Mouse (Mus musculus) erythroid progenitor cell, adult 5-6 weeks (primary cell): ENCODE data around the gene Slc46a3. TPM values are rescaled to one million over a fixed set of nuclear protein-coding genes. Genes with fewer than 3 reads are reported as not detected.

Experiments
- ATAC-seq: replicated peaks from 2 replicates; pipeline ENCODE4 v1.8.0; 2016; ENCODE audit warnings: moderate number of reproducible peaks, mild to moderate bottlenecking, moderate TSS enrichment, inconsistent platforms; ENCODE audit not compliant: poor library complexity, low FRiP score, severe bottlenecking
- total RNA-seq, 2 experiments: library from RNA; stranded (forward) in 1 of 2; stranded (reverse) in 1 of 2; fragments of 150-400 nt in 1 of 2; fragments of 186-747, 209-891 nt in 1 of 2; gene quantifications; 2 replicates each; pipeline versions ENCODE4 v1.2.3 to v1.2.4; 2015 to 2017; ENCODE audit warnings: low replicate concordance in 2 of 2

Gene Slc46a3
- total RNA-seq (2015; ENCODE audit: low replicate concordance) (37.1 and 40.7 TPM in 2 replicates), total RNA-seq (2017; ENCODE audit: low replicate concordance) (18.1 TPM in 2 replicates)

DNA sequence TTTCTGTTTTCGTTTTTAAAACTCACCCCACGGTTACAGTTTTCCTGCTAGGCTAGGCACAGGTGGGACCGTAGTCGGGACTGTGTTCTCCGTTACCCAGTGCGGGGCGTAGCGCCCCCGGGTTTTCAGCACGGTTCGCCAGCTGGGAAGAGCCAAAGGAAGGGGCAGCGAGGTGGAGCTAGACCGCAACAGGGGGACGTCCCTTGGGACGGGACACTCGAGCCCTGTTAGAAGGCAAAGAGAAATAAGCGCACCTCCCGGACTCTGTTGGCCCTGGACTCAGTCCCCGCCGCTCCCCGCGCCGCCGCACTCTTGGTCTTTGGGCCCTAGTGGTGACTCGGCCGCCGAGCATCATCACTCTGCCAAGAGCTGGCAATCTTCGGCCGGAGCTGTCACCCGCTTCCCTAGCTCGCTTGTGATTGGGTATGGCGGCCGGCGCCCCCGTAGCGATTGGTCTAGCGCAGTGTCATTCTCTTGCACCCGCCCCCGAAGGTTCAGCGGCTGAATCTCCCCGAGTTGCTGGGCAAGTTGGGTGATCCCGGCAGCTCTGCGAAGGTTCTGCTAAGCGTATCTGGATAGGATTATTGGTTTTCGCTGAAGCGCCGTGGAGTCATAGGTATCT is at the start of gene Slc46a3:
Slc46a3 (minus strand) TSS at position 361 of the 622 bp plus-strand sequence.
- peak; percentile 90 for ATAC-seq

DNA sequence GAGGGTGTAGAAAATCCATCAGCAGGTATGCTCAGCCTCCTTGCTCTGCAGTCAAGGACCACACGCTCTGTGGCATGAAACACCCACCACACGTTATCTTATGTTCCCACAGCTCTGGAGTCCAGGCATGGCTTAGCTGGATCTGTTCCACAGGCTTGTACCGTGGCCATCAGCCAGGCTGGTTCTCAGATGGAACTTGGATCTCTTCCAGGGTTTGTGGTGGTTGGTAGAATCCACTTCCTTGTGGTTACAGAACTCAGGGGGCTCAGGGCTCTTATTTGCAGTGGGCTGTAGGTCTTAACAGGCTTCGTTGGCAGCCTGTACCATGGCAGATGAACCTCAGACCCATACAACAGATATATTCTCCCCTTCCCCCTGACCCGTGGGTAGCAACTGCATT is 44.6 kb upstream of the Slc46a3 start:
- no peak for ATAC-seq

DNA sequence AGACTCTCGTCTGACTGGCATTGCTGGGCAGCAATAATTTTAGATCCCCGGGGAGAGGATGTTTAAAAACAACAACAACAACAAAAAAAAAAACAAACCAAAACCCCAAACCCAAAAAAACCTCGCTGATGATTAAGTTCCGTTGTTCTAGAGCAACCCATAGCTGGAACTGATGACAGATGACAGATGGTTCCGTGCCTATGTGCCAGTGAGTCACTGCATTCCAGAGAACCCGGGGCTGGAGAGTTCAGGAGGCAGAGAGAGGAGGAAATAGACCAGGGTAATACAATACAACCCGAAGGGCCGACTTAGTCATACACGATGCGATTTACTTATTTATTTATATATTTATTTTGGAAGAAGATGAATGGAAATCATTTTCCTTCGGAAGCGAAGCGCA is 40.5 kb upstream of the Slc46a3 start:
- no peak for ATAC-seq

GRCm38 (mm10) chr5:147928668-147929497 is 34.3 kb upstream of the Slc46a3 start:
- ATAC-seq, result no peak

DNA sequence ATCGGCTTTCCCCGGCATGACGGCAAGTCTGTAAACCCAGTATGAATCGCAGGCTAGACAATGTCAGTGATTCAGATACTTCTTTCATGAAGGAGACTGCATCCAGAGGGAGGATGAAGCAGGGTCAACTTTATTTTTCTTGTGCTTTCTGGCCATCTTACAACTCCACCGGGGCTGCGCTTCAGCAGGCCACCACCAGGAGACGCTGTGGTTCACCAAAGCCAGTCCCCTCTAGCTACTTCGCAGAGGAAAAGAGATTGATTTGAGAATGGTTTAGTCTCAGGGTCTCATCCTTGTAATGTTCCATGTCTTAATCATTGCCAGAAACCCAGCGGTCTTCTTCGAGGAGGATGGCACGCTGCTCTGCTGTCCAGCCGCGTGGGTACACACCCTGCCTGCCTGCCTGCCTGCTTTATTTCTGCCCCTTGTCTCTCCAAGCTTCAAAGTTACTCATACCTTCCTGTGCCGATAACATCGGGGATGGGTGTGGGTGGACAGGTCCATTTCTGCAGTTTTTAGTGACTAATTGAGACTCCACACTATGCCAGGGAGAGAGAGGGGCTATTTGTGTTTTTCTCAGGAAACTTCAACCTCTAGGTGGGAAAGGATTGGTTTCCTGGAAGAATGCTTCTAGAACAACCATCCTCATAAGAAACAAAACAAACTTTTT is 31.5 kb upstream of the Slc46a3 start:
- no peak for ATAC-seq

GRCm38 (mm10) chr5:147924621-147925020 is 30.0 kb upstream of the Slc46a3 start:
- ATAC-seq, result no peak

- no peak for ATAC-seq
Observed at GRCm38 (mm10) chr5:147918044-147918846, 23.6 kb upstream of the Slc46a3 start.

DNA sequence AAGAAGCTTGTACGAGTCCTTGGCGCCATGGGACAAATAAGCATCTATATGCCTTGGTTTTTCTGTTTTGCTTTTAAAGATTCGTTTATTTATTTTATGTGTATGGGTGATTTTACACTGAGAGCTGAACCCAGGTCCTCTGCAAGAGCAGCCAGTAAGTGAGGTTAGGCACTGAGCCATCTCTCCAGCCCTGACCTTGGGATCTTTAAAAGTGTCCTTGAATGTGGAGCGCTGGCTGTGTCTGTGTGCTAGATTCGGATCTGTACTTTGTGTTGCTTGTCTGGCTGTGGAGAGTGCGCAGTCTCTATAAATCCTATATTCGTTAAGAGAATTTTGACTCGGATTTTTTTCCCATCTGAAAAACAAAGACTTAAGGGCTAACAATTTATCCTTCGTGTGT is 21.6 kb upstream of the Slc46a3 start:
- ATAC-seq, result no peak

DNA sequence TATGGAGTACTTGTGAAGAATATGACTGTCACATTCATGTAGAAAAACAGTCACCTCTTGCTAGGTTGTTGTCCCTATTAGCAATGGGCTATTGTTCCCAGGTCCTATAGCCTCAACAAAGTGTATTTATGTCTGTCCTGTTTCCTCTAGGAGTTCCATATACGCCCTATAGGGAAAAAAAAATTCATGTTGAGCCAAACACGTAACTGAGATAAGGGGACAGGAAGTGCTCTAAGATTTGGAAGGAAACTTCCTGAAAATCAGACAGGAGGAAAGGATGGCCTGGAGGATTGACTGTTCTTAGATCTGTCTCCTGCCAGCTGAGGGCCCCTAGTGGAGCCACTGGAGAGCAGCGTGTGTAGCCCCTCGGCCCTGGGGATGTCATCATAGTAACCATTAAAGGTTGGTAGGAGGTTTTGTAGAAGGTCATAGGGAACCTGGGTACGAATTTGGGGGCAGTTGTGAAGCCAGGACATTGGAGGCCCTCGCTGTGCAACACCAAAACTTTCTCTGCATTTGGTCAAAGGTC is 20.5 kb upstream of the Slc46a3 start:
- ATAC-seq, result no peak

GRCm38 (mm10) chr5:147913241-147913842 is 18.7 kb upstream of the Slc46a3 start:
- no peak; the same call in 1 of the 2 replicates for ATAC-seq

GRCm38 (mm10) chr5:147911744-147912143 is 17.1 kb upstream of the Slc46a3 start:
- ATAC-seq, result no peak

GRCm38 (mm10) chr5:147910807-147911509 is 16.3 kb upstream of the Slc46a3 start:
- ATAC-seq, result no peak

- no peak for ATAC-seq
Observed at GRCm38 (mm10) chr5:147907851-147908250, 13.2 kb upstream of the Slc46a3 start.

DNA sequence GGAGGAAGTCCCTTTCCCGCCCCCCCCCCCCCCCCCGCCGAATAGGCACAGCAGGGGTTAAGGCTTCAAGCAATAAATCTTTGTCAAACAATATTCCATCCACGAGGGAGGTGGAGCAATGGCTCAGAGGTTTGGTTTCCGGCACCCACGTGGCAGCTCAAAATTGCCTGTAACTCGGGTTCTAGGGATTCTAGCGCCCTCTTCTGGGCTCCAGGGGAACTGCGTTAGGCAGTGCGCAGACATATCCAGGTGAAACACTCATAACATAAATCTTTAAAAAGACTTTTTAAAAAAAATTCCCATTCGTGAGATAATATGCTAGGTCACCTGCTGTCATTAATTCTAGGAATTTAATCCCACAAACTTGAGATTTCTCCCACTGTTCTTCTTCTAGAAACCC is 12.5 kb upstream of the Slc46a3 start:
- ATAC-seq, result no peak

DNA sequence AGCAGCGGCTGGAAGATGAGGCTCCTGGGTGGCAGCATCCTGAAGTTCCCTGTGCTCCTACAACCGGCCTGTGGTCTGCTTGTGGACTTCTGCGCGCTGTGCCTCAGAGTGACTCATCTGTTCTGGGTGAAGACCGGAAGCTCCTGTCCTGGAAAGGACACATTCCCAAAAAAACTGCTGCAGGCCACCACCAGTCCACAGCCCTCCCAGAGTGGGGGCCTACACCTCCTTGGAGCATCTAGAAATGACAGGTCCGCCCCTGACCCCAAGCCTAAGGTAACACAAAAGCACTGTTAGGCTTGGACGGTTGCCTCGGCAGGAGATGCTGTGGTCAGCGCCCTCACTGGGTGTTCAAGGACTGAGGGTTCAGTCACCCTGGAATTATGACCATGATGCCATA is 8.6 kb upstream of the Slc46a3 start:
- no peak for ATAC-seq

DNA sequence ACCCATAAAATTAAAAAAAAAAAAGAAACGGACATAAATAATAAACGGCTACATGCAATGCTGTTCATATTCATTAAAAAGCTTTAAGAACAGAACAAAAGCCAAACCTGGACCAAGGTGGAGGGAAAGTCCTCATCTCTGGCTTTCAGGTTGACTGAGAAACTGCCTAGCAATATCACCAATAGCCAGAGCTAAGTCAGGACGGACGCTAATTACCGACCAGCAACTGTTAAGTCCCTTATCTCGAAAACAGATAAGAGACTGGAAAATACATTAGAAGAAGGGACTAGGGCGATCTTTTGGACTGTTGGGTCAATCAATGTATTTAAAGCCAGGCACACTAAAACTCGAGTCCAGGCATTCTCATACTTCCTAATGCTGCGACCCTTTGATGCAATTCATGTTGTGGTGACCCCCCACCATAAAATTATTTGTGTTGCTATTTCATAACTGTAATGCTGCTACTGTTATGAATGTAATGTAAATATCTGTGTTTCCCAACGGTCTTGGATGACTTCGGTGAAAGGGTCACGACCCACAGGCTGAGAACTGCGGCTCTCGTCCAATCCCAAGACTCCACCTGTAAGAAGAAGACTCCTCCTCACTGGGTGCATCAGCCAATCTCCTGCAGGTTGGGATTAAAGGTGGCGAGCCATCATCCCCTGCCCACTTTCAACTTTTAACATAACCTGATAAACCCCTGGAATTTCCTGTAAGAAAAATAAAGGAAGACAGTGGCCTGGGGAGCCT is 7.6 kb upstream of the Slc46a3 start:
- no peak for ATAC-seq

DNA sequence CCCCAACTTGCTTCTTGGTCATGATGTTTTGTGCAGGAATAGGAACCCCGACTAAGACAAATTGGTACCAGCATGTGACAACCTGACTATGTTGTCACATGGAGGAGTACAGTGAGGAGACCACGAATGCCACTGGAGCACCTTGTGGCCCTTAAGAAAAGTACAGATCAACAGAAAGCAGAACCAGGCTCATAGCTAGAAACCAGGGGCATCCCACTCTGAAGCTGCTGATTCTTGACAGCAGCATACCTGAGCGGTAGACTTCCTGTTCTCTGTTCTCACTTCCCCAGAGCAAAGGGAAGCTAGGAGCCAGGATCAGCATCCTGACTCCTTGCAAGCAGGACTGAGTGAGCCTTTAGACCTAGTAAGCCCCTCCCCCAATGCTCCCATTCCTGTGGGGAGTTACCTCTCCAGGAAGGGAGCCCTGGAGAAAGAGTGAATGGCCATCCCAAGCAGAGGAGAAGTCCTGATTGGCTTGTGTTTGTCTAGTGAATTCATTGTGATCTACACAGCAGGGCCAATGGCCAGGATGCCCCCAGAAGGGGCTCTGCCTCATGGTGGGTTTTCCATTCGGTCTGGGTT is 4.4 kb upstream of the Slc46a3 start:
- ATAC-seq, result no peak

DNA sequence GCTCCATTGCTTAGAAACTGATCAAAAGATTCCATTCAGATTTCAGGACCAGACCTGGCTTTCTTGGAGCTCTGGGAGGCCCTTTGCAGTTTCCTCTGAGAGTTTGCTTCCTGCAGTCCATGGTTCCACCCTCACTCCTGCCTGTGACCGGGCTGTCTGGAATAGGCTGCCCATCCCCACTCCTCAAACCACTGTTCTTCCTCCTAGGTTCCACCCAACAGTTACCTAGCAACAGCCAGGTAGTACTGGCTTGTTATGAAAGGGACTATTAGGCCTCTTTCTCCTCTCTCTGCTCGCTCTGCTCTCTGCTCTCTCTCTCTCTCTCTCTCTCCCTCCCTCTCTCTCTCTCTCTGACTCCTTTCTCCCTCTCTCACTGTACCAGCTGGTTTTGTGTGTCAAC is 3.6 kb upstream of the Slc46a3 start:
- no peak for ATAC-seq
